Mouse (Mus musculus) forebrain, embryonic 14.5 days (tissue): ENCODE results near the gene Nod1. TPM values are rescaled to one million over a fixed set of nuclear protein-coding genes. Genes with fewer than 3 reads are reported as not detected.
A peak's percentile ranks its signal among the peaks of the same experiment; 100 is the strongest.

Experiments used
- ATAC-seq: fragments of 200-750 bp; cut with Nextera tagmentation; 2 replicates; pipeline ENCODE4 v1.8.0; 2017; ENCODE audit warnings: mild to moderate bottlenecking, moderate library complexity
- DNase-seq: peaks from one replicate; pipeline ENCODE4 v3.0.0-alpha.2; 2015; ENCODE audit warnings: low spot score
- H3K27ac ChIP-seq: fragments of 300-500 bp; sonication (generic); 2 replicates; pipeline ENCODE4 v1.5.1; 2014; ENCODE audit warnings: low read depth, mild to moderate bottlenecking, control low read depth, low read length, moderate library complexity
- H3K27me3 ChIP-seq: fragments of 300-500 bp; sonication (generic); replicated peaks from 2 replicates; pipeline ENCODE4 v1.6.1; 2014; ENCODE audit warnings: low read length, control low read depth, mixed read lengths; ENCODE audit not compliant: control insufficient read depth, insufficient read depth
- H3K36me3 ChIP-seq: fragments of 300-500 bp; sonication (generic); 2 replicates; pipeline ENCODE4 v1.6.1; 2014; ENCODE audit warnings: low read length, control low read depth; ENCODE audit not compliant: control insufficient read depth, insufficient read depth
- H3K4me1 ChIP-seq: fragments of 300-500 bp; sonication (generic); 2 replicates; pipeline ENCODE4 v1.6.1; 2014; ENCODE audit warnings: antibody characterized with exemption, low read length, control low read depth; ENCODE audit not compliant: control insufficient read depth, insufficient read depth
- H3K4me2 ChIP-seq: fragments of 300-500 bp; sonication (generic); 2 replicates; pipeline ENCODE4 v1.6.1; 2014; ENCODE audit warnings: mild to moderate bottlenecking, control low read depth, low read length
- H3K4me3 ChIP-seq: fragments of 300-500 bp; sonication (generic); 2 replicates; pipeline ENCODE4 v1.5.1; 2014; ENCODE audit warnings: low read depth, low read length, control low read depth
- H3K9ac ChIP-seq: fragments of 300-500 bp; sonication (generic); 2 replicates; pipeline ENCODE4 v1.6.1; 2014; ENCODE audit warnings: mild to moderate bottlenecking, low read length, control low read depth, moderate library complexity
- H3K9me3 ChIP-seq: fragments of 300-500 bp; sonication (generic); replicated peaks from 2 replicates; pipeline ENCODE4 v1.6.1; 2016; ENCODE audit warnings: low read length, control low read depth, mixed read lengths; ENCODE audit not compliant: control insufficient read depth
- WGBS: fragments of 180-500 bp; shearing (Covaris S2); extraction: QIAGEN DNeasy Blood & Tissue Kit; methylation state at CpG from one replicate; pipeline ENCODE4 v1.1.7; 2014; 5-methylcytosine and 5-hydroxymethylcytosine counted together
- polyA plus RNA-seq: library from polyadenylated mRNA; unstranded; fragments of >200 nt; fragmentation: Nextera tagmentation; extraction: Ambion mirVana; gene quantifications from 2 replicates; pipeline ENCODE4 v1.2.1, GENCODE M21; 2014

Gene Nod1
- 1.5 and 1.8 TPM in 2 replicates for polyA plus RNA-seq

GRCm38 (mm10) chr6:54972111-54972928 is at the start of gene Nod1:
Gene Nod1, minus strand, starts transcription at chr6:54972612.
- H3K27me3 ChIP-seq: peaks cover 11% of the 10 kb centered on the region; the same call in 1 of the 2 replicates
- no peaks in the 10 kb centered on the region for H3K36me3 ChIP-seq
- H3K27ac ChIP-seq: no peak within 1 kb of the TSS
- ATAC-seq: peak; percentile 84
- peaks cover 4% of the 10 kb centered on the region for H3K4me1 ChIP-seq
- peak within 1 kb of the TSS; percentile 66 for H3K9ac ChIP-seq
- 2% methylated on average over 52 of the region's 53 CpGs for WGBS
- no peaks in the 10 kb centered on the region for H3K9me3 ChIP-seq
- peak; percentile 53 for DNase-seq
- peak within 1 kb of the TSS; percentile 53 for H3K4me3 ChIP-seq
- peak within 1 kb of the TSS; percentile 90 for H3K4me2 ChIP-seq

- WGBS: 90% methylated on average over 7 of the region's 7 CpGs
- Histone ChIP-seq H3K9me3 (no peaks in the 10 kb centered on the region), H3K36me3 (no peaks in the 10 kb centered on the region), H3K4me3 (no peak overlapping the region), H3K27ac (no peak overlapping the region), H3K4me1 (no peaks in the 10 kb centered on the region), H3K4me2 (no peak overlapping the region), H3K27me3 (no peaks in the 10 kb centered on the region), H3K9ac (no peak overlapping the region)
- no peak for DNase-seq
- ATAC-seq: no peak
Observed at GRCm38 (mm10) chr6:55021806-55022205, 49.4 kb upstream of the Nod1 start.

- DNase-seq (no peak), ATAC-seq (no peak)
- no peaks in the 10 kb centered on the region for H3K4me1 ChIP-seq
- no peaks in the 10 kb centered on the region for H3K27me3 ChIP-seq
- H3K27ac ChIP-seq: no peak overlapping the region
- no peak overlapping the region for H3K4me2 ChIP-seq
- no peak overlapping the region for H3K4me3 ChIP-seq
- H3K9ac ChIP-seq: no peak overlapping the region
- no peaks in the 10 kb centered on the region for H3K36me3 ChIP-seq
- whole genome bisulfite sequencing: 76% methylated on average over 2 of the region's 2 CpGs
- no peaks in the 10 kb centered on the region for H3K9me3 ChIP-seq
Observed at GRCm38 (mm10) chr6:55018417-55018816, 46.0 kb upstream of the Nod1 start.

GRCm38 (mm10) chr6:55016710-55017583 is 44.5 kb upstream of the Nod1 start:
- Histone ChIP-seq H3K27ac (no peak overlapping the region), H3K4me1 (no peaks in the 10 kb centered on the region), H3K9ac (no peak overlapping the region), H3K4me2 (no peak overlapping the region), H3K4me3 (no peak overlapping the region), H3K9me3 (no peaks in the 10 kb centered on the region), H3K27me3 (no peaks in the 10 kb centered on the region; the same call in 1 of the 2 replicates), H3K36me3 (no peaks in the 10 kb centered on the region)
- ATAC-seq: peak; percentile 90
- DNase-seq: peak; percentile 94
- WGBS: 30% methylated on average over 15 of the region's 15 CpGs

- peak; percentile 77 for DNase-seq
- 11% methylated on average over 5 of the region's 5 CpGs for WGBS
- H3K27ac ChIP-seq: no peak overlapping the region
Observed at GRCm38 (mm10) chr6:55016236-55016635, 43.8 kb upstream of the Nod1 start.

GRCm38 (mm10) chr6:55014184-55014583 is 41.8 kb upstream of the Nod1 start:
- peaks cover 10% of the 10 kb centered on the region; the same call in 1 of the 2 replicates for H3K27me3 ChIP-seq
- H3K36me3 ChIP-seq: no peaks in the 10 kb centered on the region
- 88% methylated on average over 3 of the region's 3 CpGs for WGBS
- no peaks in the 10 kb centered on the region for H3K9me3 ChIP-seq
- H3K4me2 ChIP-seq: no peak overlapping the region
- ATAC-seq (no peak), DNase-seq (no peak)
- peaks cover 3% of the 10 kb centered on the region; the same call in 1 of the 2 replicates for H3K4me1 ChIP-seq
- H3K9ac ChIP-seq: no peak overlapping the region
- no peak overlapping the region for H3K4me3 ChIP-seq
- H3K27ac ChIP-seq: no peak overlapping the region

More at GRCm38 (mm10) chr6:55016236-55016635, 43.8 kb upstream of the Nod1 start:
- Histone ChIP-seq H3K9ac (no peak overlapping the region), H3K36me3 (no peaks in the 10 kb centered on the region), H3K4me1 (no peaks in the 10 kb centered on the region), H3K4me2 (no peak overlapping the region), H3K27me3 (peaks cover 3% of the 10 kb centered on the region; the same call in 1 of the 2 replicates), H3K9me3 (no peaks in the 10 kb centered on the region), H3K4me3 (no peak overlapping the region)
- peak; percentile 62; the same call in 1 of the 2 replicates for ATAC-seq

- Histone ChIP-seq H3K4me2 (no peak overlapping the region), H3K4me3 (no peak overlapping the region), H3K36me3 (no peaks in the 10 kb centered on the region), H3K27me3 (peaks cover 22% of the 10 kb centered on the region), H3K27ac (no peak overlapping the region), H3K9ac (no peak overlapping the region), H3K4me1 (peaks cover 3% of the 10 kb centered on the region; the same call in 1 of the 2 replicates), H3K9me3 (no peaks in the 10 kb centered on the region)
- DNase-seq (no peak), ATAC-seq (no peak)
- WGBS: 87% methylated on average over 7 of the region's 7 CpGs
Observed at GRCm38 (mm10) chr6:55012516-55012915, 40.1 kb upstream of the Nod1 start.

GRCm38 (mm10) chr6:55010330-55011091 is 38.1 kb upstream of the Nod1 start:
- no peak for ATAC-seq
- WGBS: 65% methylated on average over 4 of the region's 4 CpGs
- no peak overlapping the region for H3K4me2 ChIP-seq
- no peak overlapping the region for H3K9ac ChIP-seq
- DNase-seq: peak; percentile 14
- H3K9me3 ChIP-seq: no peaks in the 10 kb centered on the region
- H3K36me3 ChIP-seq: no peaks in the 10 kb centered on the region
- H3K27me3 ChIP-seq: peaks cover 22% of the 10 kb centered on the region
- H3K4me3 ChIP-seq: no peak overlapping the region
- H3K4me1 ChIP-seq: peaks cover 3% of the 10 kb centered on the region; the same call in 1 of the 2 replicates
- H3K27ac ChIP-seq: no peak overlapping the region
